Mouse (Mus musculus): ENCODE data around the gene Pacs1.

DNA sequence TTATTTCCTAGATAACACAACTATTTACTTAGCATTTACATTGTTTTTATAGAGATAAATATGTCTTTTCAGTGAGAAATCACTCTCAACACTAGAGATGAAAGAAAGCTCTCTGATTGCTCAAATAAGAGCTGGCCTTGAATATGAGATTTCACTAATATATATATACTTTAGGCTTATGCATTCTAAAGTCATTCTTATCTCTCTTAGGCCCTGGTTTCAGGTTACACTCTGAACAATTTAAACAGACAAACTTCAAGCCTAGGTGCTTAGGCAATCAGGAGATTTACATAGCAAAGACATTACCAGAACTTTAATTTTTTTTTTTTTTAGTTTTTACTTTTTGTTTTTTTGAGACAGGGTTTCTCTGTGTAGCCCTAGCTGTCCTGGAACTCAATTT lies 80.5 kb downstream of the Pacs1 start:
- no peak for TF ChIP-seq POLR2A (IDR thresholded peaks at IDR 0.05; ENCODE audit: insufficient read depth, low read length)
- TF ChIP-seq CTCF (IDR thresholded peaks at IDR 0.05; ENCODE audit: low read depth, low read length), result no peak
- TF ChIP-seq EP300 (IDR thresholded peaks at IDR 0.05; ENCODE audit: insufficient read depth, low read depth, low read length), result no peak

Measured in ES-Bruce4 (cell line).